Mouse (Mus musculus): ENCODE data around the gene Rps25. TPM values are rescaled to one million over a fixed set of nuclear protein-coding genes. Genes with fewer than 3 reads are reported as not detected.

Rps25 gene
- polyA plus RNA-seq, 1 experiment = 1,955 TPM

DNA sequence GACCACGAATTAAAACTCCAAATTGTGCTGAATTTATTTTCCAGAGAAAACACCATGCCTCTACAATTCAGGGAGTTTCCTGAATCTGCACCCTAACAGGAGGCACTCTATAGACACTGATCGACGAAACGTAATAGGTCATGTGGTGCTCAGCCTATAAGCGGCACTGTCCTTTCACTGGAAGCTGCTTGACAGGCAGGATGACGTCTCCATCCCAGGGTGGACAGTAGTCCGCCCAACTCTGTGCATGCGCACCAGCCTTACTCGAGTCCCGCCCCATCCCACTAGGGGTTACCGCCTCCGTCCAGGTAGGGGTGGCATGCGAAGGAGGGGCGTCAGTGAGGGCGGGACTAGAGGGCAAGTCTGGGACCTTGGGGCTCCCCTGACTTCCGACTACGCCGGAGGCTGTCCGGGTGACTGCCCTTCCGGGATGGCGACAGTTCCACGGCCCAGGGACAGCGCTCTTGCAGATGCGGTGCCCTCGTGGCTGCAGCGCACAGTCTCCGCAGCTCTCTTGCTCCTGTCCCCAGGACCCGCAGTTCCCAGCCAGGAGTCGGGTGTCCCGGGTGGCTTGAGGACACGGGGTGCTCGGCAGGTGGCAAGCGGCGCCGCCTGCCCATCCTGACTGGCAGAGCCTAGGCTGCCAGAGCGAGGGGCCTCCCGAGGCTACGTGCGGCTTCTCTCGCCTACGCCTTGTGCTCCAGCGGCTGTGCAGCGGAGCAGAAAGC is 10.1 kb upstream of the Rps25 start, which contains the start of gene Slc37a4:
Slc37a4 (plus strand) TSS at position 169 of the 728 bp plus-strand sequence.
- peak within 1 kb of the TSS; percentile 90 for H3K4me2 ChIP-seq (ENCODE audit: low read depth)
- no peaks in the 10 kb centered on the region for H3K27me3 ChIP-seq (ENCODE audit: control insufficient read depth, insufficient read depth, insufficient read length)
- peaks cover 5% of the 10 kb centered on the region for H3K36me3 ChIP-seq (ENCODE audit: control insufficient read depth, insufficient read depth)
- TF ChIP-seq POLR2A (IDR thresholded peaks at IDR 0.05; ENCODE audit: insufficient read length, low read depth) (peak; percentile 76), REST (IDR thresholded peaks at IDR 0.05; ENCODE audit: insufficient read depth, insufficient read length) (no peak), MYOD1 (IDR thresholded peaks at IDR 0.05; ENCODE audit: control insufficient read depth in 1 of 3, insufficient read length in 2 of 3, low read depth in 2 of 3) (peak in 1 of 3 experiments; percentile 47), TCF12 (IDR thresholded peaks at IDR 0.05; ENCODE audit: insufficient read depth, poor library complexity, severe bottlenecking) (no peak), SRF (IDR thresholded peaks at IDR 0.05; ENCODE audit: control insufficient read depth, insufficient read length, low read depth) (no peak), POLR2AphosphoS2 (IDR thresholded peaks at IDR 0.05; ENCODE audit: insufficient read length, low read depth) (peak; percentile 67), MAX (IDR thresholded peaks at IDR 0.05; ENCODE audit: low read depth) (no peak), E2F4 (IDR thresholded peaks at IDR 0.05; ENCODE audit: insufficient read depth) (no peak), USF1 (IDR thresholded peaks at IDR 0.05; ENCODE audit: low read depth) (peak; percentile 93), TCF3 (IDR thresholded peaks at IDR 0.05; ENCODE audit: insufficient read length, low read depth) (no peak), CEBPB (IDR thresholded peaks at IDR 0.05; ENCODE audit: insufficient read depth, poor library complexity, severe bottlenecking) (no peak), MYOG (IDR thresholded peaks at IDR 0.05; ENCODE audit: control insufficient read depth in 1 of 3, insufficient read depth in 1 of 3, insufficient read length in 2 of 3, low read depth in 2 of 3) (no peak)
- peak within 1 kb of the TSS; percentile 49 for H3K4me3 ChIP-seq
- H3ac ChIP-seq (ENCODE audit: control insufficient read depth, insufficient read length) = peak within 1 kb of the TSS; percentile 60
- no peaks in the 10 kb centered on the region for H3K79me2 ChIP-seq (ENCODE audit: control insufficient read depth, insufficient read depth)

- no peak for TF ChIP-seq SRF (IDR thresholded peaks at IDR 0.05; ENCODE audit: control insufficient read depth, insufficient read length, low read depth)
- no peak for TF ChIP-seq MYOG (IDR thresholded peaks at IDR 0.05; ENCODE audit: control insufficient read depth in 1 of 3, insufficient read depth in 1 of 3, insufficient read length in 2 of 3, low read depth in 2 of 3)
- TF ChIP-seq MAX (IDR thresholded peaks at IDR 0.05; ENCODE audit: low read depth) = no peak
- TF ChIP-seq CEBPB (IDR thresholded peaks at IDR 0.05; ENCODE audit: insufficient read depth, poor library complexity, severe bottlenecking) = no peak
- TF ChIP-seq TCF3 (IDR thresholded peaks at IDR 0.05; ENCODE audit: insufficient read length, low read depth) = no peak
- TF ChIP-seq REST (IDR thresholded peaks at IDR 0.05; ENCODE audit: insufficient read depth, insufficient read length) = no peak
- TF ChIP-seq E2F4 (IDR thresholded peaks at IDR 0.05; ENCODE audit: insufficient read depth) = no peak
- no peak for TF ChIP-seq USF1 (IDR thresholded peaks at IDR 0.05; ENCODE audit: low read depth)
- TF ChIP-seq TCF12 (IDR thresholded peaks at IDR 0.05; ENCODE audit: insufficient read depth, poor library complexity, severe bottlenecking) = no peak
- TF ChIP-seq POLR2AphosphoS2 (IDR thresholded peaks at IDR 0.05; ENCODE audit: insufficient read length, low read depth) = no peak
- TF ChIP-seq MYOD1 (IDR thresholded peaks at IDR 0.05; ENCODE audit: control insufficient read depth in 1 of 3, insufficient read length in 2 of 3, low read depth in 2 of 3) = no peak
- no peak for TF ChIP-seq POLR2A (IDR thresholded peaks at IDR 0.05; ENCODE audit: insufficient read length, low read depth)
- H3K4me3 ChIP-seq = peak overlapping the region; percentile 49
- H3K27me3 ChIP-seq (ENCODE audit: control insufficient read depth, insufficient read depth, insufficient read length) = no peaks in the 10 kb centered on the region
- H3K79me2 ChIP-seq (ENCODE audit: control insufficient read depth, insufficient read depth) = no peaks in the 10 kb centered on the region
- H3ac ChIP-seq (ENCODE audit: control insufficient read depth, insufficient read length) = no peak overlapping the region
- peak overlapping the region; percentile 90 for H3K4me2 ChIP-seq (ENCODE audit: low read depth)
- H3K36me3 ChIP-seq (ENCODE audit: control insufficient read depth, insufficient read depth) = peaks cover 9% of the 10 kb centered on the region
These were observed 8.9 kb upstream of the Rps25 start for GRCm38 (mm10) chr9:44398087-44398486.

DNA sequence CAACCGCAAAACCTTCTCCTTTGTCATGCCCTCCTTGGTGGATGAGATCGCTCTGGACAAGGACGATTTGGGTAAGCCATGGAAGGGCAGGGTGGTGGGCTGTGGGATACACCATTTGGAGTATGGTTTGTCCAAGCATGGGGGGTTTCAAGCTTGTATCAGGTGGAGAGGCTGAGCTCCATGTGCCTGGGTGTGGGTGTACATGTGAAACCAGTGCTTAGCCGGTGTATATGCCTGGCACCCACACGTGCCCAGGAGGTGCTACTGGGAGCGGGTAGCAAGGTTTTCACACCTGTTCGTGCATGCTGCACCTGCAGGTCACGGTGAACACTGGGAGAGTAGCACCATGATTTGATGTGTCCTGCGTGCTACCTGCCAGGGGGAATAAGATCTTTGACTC is 8.4 kb upstream of the Rps25 start:
- no peaks in the 10 kb centered on the region for H3K27me3 ChIP-seq (ENCODE audit: control insufficient read depth, insufficient read depth, insufficient read length)
- H3K4me3 ChIP-seq = no peak overlapping the region
- H3K4me2 ChIP-seq (ENCODE audit: low read depth) = peak overlapping the region; percentile 90
- no peak overlapping the region for H3ac ChIP-seq (ENCODE audit: control insufficient read depth, insufficient read length)
- TF ChIP-seq MYOG (IDR thresholded peaks at IDR 0.05; ENCODE audit: control insufficient read depth in 1 of 3, insufficient read depth in 1 of 3, insufficient read length in 2 of 3, low read depth in 2 of 3) = no peak
- no peak for TF ChIP-seq POLR2A (IDR thresholded peaks at IDR 0.05; ENCODE audit: insufficient read length, low read depth)
- no peak for TF ChIP-seq REST (IDR thresholded peaks at IDR 0.05; ENCODE audit: insufficient read depth, insufficient read length)
- TF ChIP-seq MAX (IDR thresholded peaks at IDR 0.05; ENCODE audit: low read depth) = no peak
- no peak for TF ChIP-seq POLR2AphosphoS2 (IDR thresholded peaks at IDR 0.05; ENCODE audit: insufficient read length, low read depth)
- no peak for TF ChIP-seq E2F4 (IDR thresholded peaks at IDR 0.05; ENCODE audit: insufficient read depth)
- TF ChIP-seq USF1 (IDR thresholded peaks at IDR 0.05; ENCODE audit: low read depth) = no peak
- no peak for TF ChIP-seq CEBPB (IDR thresholded peaks at IDR 0.05; ENCODE audit: insufficient read depth, poor library complexity, severe bottlenecking)
- TF ChIP-seq TCF12 (IDR thresholded peaks at IDR 0.05; ENCODE audit: insufficient read depth, poor library complexity, severe bottlenecking) = no peak
- TF ChIP-seq TCF3 (IDR thresholded peaks at IDR 0.05; ENCODE audit: insufficient read length, low read depth) = no peak
- TF ChIP-seq MYOD1 (IDR thresholded peaks at IDR 0.05; ENCODE audit: control insufficient read depth in 1 of 3, insufficient read length in 2 of 3, low read depth in 2 of 3) = no peak
- no peak for TF ChIP-seq SRF (IDR thresholded peaks at IDR 0.05; ENCODE audit: control insufficient read depth, insufficient read length, low read depth)
- H3K36me3 ChIP-seq (ENCODE audit: control insufficient read depth, insufficient read depth) = peaks cover 12% of the 10 kb centered on the region
- H3K79me2 ChIP-seq (ENCODE audit: control insufficient read depth, insufficient read depth) = no peaks in the 10 kb centered on the region

GRCm38 (mm10) chr9:44399114-44399794 is 7.7 kb upstream of the Rps25 start:
- Histone ChIP-seq H3K79me2 (ENCODE audit: control insufficient read depth, insufficient read depth) (no peaks in the 10 kb centered on the region), H3K36me3 (ENCODE audit: control insufficient read depth, insufficient read depth) (peaks cover 19% of the 10 kb centered on the region)

More at GRCm38 (mm10) chr9:44399114-44399794, 7.7 kb upstream of the Rps25 start:
- Histone ChIP-seq H3K27me3 (ENCODE audit: control insufficient read depth, insufficient read depth, insufficient read length) (no peaks in the 10 kb centered on the region), H3ac (ENCODE audit: control insufficient read depth, insufficient read length) (no peak overlapping the region), H3K4me3 (no peak overlapping the region), H3K4me2 (ENCODE audit: low read depth) (no peak overlapping the region)
- no peak for TF ChIP-seq MAX (IDR thresholded peaks at IDR 0.05; ENCODE audit: low read depth)
- no peak for TF ChIP-seq USF1 (IDR thresholded peaks at IDR 0.05; ENCODE audit: low read depth)
- no peak for TF ChIP-seq SRF (IDR thresholded peaks at IDR 0.05; ENCODE audit: control insufficient read depth, insufficient read length, low read depth)
- no peak for TF ChIP-seq TCF3 (IDR thresholded peaks at IDR 0.05; ENCODE audit: insufficient read length, low read depth)
- TF ChIP-seq REST (IDR thresholded peaks at IDR 0.05; ENCODE audit: insufficient read depth, insufficient read length) = no peak
- TF ChIP-seq E2F4 (IDR thresholded peaks at IDR 0.05; ENCODE audit: insufficient read depth) = no peak
- TF ChIP-seq POLR2A (IDR thresholded peaks at IDR 0.05; ENCODE audit: insufficient read length, low read depth) = no peak
- TF ChIP-seq MYOG (IDR thresholded peaks at IDR 0.05; ENCODE audit: control insufficient read depth in 1 of 3, insufficient read depth in 1 of 3, insufficient read length in 2 of 3, low read depth in 2 of 3) = no peak
- TF ChIP-seq CEBPB (IDR thresholded peaks at IDR 0.05; ENCODE audit: insufficient read depth, poor library complexity, severe bottlenecking) = no peak
- no peak for TF ChIP-seq MYOD1 (IDR thresholded peaks at IDR 0.05; ENCODE audit: control insufficient read depth in 1 of 3, insufficient read length in 2 of 3, low read depth in 2 of 3)
- TF ChIP-seq TCF12 (IDR thresholded peaks at IDR 0.05; ENCODE audit: insufficient read depth, poor library complexity, severe bottlenecking) = no peak
- no peak for TF ChIP-seq POLR2AphosphoS2 (IDR thresholded peaks at IDR 0.05; ENCODE audit: insufficient read length, low read depth)
